ENCODE assay signal across 7 mouse cellular contexts in the genomic region with DNA sequence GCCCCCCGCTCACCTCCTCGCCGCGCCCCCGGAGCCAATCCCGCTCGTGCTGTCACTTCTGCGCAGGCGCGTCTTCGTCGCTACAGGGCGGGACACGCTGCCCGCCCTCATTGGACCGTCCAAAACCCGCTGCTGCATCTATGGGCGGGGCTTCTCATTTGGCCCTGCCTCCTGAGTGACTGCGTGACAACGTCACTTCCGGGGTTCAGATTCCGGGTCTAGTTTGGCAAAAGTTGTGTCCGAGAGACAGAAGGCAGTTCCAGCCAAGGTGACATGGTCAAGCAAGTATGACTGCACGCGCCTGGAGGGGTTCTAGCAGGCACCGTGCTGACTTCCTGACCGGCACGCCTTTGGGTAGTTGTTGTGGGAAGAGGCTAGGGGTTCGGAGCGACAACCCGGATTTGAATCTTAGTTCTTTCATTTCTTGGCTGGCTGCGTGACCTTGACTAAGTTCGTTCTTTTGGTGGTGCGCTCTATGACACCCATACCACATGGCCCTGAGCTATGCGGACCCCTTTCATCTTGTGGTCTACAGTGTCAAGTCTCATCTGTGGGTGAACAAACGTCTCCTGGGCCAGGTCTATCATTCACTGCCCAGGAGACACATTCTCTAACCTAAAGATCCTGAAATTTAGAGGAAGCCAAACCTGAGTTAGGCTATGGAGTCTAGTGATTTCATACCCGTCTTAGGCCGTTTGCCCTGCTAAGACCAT. TPM values are rescaled to one million over a fixed set of nuclear protein-coding genes. Genes with fewer than 3 reads are reported as not detected.
DNase-seq lines count a peak whose midpoint lies in the region; ATAC-seq lines count a peak whose summit lies in the region.

A gene (minus strand): TSS at position 121 of the 713 bp plus-strand sequence.

- H3K4me2 ChIP-seq in embryonic facial prominence, embryonic 11.5 days (ENCODE audit: low read depth, low read length): peak within 1 kb of the TSS; percentile 82
- peak within 1 kb of the TSS; percentile 87 for H3K4me2 ChIP-seq in midbrain, embryonic 13.5 days (replicated peaks)

- no peaks in the 10 kb centered on the region for H3K36me3 ChIP-seq in embryonic facial prominence, embryonic 11.5 days (replicated peaks; ENCODE audit: control insufficient read depth, insufficient read depth, low read depth, low read length)
- H3K36me3 ChIP-seq in limb, embryonic 10.5 days: peaks cover 68% of the 10 kb centered on the region
- H3K36me3 ChIP-seq in midbrain, embryonic 13.5 days: peaks cover 44% of the 10 kb centered on the region

- no peaks in the 10 kb centered on the region for H3K9me3 ChIP-seq in embryonic facial prominence, embryonic 11.5 days (replicated peaks; ENCODE audit: control insufficient read depth, low read length)
- H3K9me3 ChIP-seq in limb, embryonic 10.5 days (replicated peaks): no peaks in the 10 kb centered on the region
- H3K9me3 ChIP-seq in midbrain, embryonic 13.5 days: no peaks in the 10 kb centered on the region

- H3K9ac ChIP-seq in embryonic facial prominence, embryonic 11.5 days (replicated peaks; ENCODE audit: low read length): peak within 1 kb of the TSS; percentile 80
- peak within 1 kb of the TSS; percentile 79 for H3K9ac ChIP-seq in midbrain, embryonic 13.5 days (replicated peaks)

- no peaks in the 10 kb centered on the region for H3K27me3 ChIP-seq in embryonic facial prominence, embryonic 11.5 days (ENCODE audit: control insufficient read depth, insufficient read depth, low read length)
- no peaks in the 10 kb centered on the region for H3K27me3 ChIP-seq in limb, embryonic 10.5 days (ENCODE audit: low read depth, poor library complexity, severe bottlenecking)
- H3K27me3 ChIP-seq in midbrain, embryonic 13.5 days: no peaks in the 10 kb centered on the region

- H3K4me3 ChIP-seq in embryonic facial prominence, embryonic 11.5 days (ENCODE audit: low read depth, low read length): peak within 1 kb of the TSS; percentile 61
- peak within 1 kb of the TSS; percentile 65 for H3K4me3 ChIP-seq in limb, embryonic 10.5 days
- H3K4me3 ChIP-seq in midbrain, embryonic 13.5 days (replicated peaks): peak within 1 kb of the TSS; percentile 65

- DNase-seq in adrenal gland, postnatal 14 days: peak; percentile 99
- DNase-seq in embryonic facial prominence, embryonic 11.5 days (ENCODE audit: low spot score): peak; percentile 99
- DNase-seq in kidney, adult 11 months: peak; percentile 99
- peak; percentile 98 for DNase-seq in limb, embryonic 10.5 days (ENCODE audit: low spot score)
- peak; percentile 99 for DNase-seq in spleen, adult 12 weeks (ENCODE audit: low spot score)

- H3K4me1 ChIP-seq in embryonic facial prominence, embryonic 11.5 days (ENCODE audit: control insufficient read depth, insufficient read depth, low read length): no peaks in the 10 kb centered on the region; the same call in 1 of the 2 replicates
- H3K4me1 ChIP-seq in limb, embryonic 10.5 days: peaks cover 50% of the 10 kb centered on the region
- peaks cover 47% of the 10 kb centered on the region for H3K4me1 ChIP-seq in midbrain, embryonic 13.5 days (replicated peaks)

- H3K27ac ChIP-seq in embryonic facial prominence, embryonic 11.5 days (replicated peaks; ENCODE audit: low read depth, low read length): peak within 1 kb of the TSS; percentile 72
- H3K27ac ChIP-seq in limb, embryonic 10.5 days: peak within 1 kb of the TSS; percentile 94
- peak within 1 kb of the TSS; percentile 97 for H3K27ac ChIP-seq in midbrain, embryonic 13.5 days

- peak; percentile 79 for ATAC-seq in embryonic facial prominence, embryonic 11.5 days (replicated peaks; ENCODE audit: insufficient number of reproducible peaks, low FRiP score, low TSS enrichment, low read depth)
- ATAC-seq in granulocyte monocyte progenitor cell, adult 5-6 weeks (replicated peaks; ENCODE audit: poor library complexity, severe bottlenecking): peak; percentile 49
- peak; percentile 85 for ATAC-seq in midbrain, embryonic 13.5 days

- WGBS in embryonic facial prominence, embryonic 11.5 days: 3% methylated on average over 38 of the region's 38 CpGs
- 2% methylated on average over 38 of the region's 38 CpGs for WGBS in limb, embryonic 10.5 days
- WGBS in midbrain, embryonic 13.5 days: 1% methylated on average over 38 of the region's 38 CpGs

RNA-seq across cellular contexts. Expression of the gene that starts here (rescaled TPM):
- 115 and 121 TPM in 2 replicates for total RNA-seq in adrenal gland, postnatal 14 days (2021)
- 65.1 and 65.2 TPM in 2 replicates for polyA plus RNA-seq in embryonic facial prominence, embryonic 11.5 days (2014; fragmentation: Nextera tagmentation; extraction: Ambion mirVana)
- 98.9 and 160 TPM in 2 replicates for total RNA-seq in granulocyte monocyte progenitor cell, adult 5-6 weeks (2014; fragmentation: Nextera tagmentation)
- 173 and 197 TPM in 2 replicates for total RNA-seq in granulocyte monocyte progenitor cell, adult 5-6 weeks (2017)
- polyA plus RNA-seq in limb, embryonic 10.5 days (2016; fragmentation: Nextera tagmentation; extraction: Ambion mirVana): 94.0 and 102 TPM in 2 replicates
- 88.5 and 100 TPM in 2 replicates for polyA plus RNA-seq in midbrain, embryonic 13.5 days (2015; fragmentation: Nextera tagmentation; extraction: Ambion mirVana)

Comparison
In these comparisons a context has a peak if more than half of its experiments do, and no peak if none do; other contexts are left out.
1. Peak in every context shown above with its lines: DNase-seq, ATAC-seq, H3K4me3 ChIP-seq and H3K27ac ChIP-seq.